Mouse (Mus musculus): ENCODE measurements at regions not wholly inside any gene's neighbourhood (a gene's known extent, or its start where the extent isn't known, plus 50 kb on each side); places are given as distances from the start of the nearest gene placed in this dataset.

GRCm38 (mm10) chr9:90884467-90884866 lies 477.7 kb upstream of the Zic4 start:
- TF ChIP-seq CTCF (IDR thresholded peaks at IDR 0.05), result no peak
- no peak for TF ChIP-seq EP300 (IDR thresholded peaks at IDR 0.05)
